Mouse (Mus musculus) liver, embryonic 18 days (tissue): Measurements from ENCODE around the gene Amfr. TPM values are rescaled to one million over a fixed set of nuclear protein-coding genes. Genes with fewer than 3 reads are reported as not detected.

Experiments used
- polyA plus RNA-seq: library from polyadenylated mRNA; depleted of rRNA; stranded (reverse); fragments of >200 nt; gene quantifications from 2 replicates; pipeline ENCODE4 v1.2.3, GENCODE M21; 2012; rRNA removed

Gene Amfr
- polyA plus RNA-seq, result 47.1 and 50.3 TPM in 2 replicates

DNA sequence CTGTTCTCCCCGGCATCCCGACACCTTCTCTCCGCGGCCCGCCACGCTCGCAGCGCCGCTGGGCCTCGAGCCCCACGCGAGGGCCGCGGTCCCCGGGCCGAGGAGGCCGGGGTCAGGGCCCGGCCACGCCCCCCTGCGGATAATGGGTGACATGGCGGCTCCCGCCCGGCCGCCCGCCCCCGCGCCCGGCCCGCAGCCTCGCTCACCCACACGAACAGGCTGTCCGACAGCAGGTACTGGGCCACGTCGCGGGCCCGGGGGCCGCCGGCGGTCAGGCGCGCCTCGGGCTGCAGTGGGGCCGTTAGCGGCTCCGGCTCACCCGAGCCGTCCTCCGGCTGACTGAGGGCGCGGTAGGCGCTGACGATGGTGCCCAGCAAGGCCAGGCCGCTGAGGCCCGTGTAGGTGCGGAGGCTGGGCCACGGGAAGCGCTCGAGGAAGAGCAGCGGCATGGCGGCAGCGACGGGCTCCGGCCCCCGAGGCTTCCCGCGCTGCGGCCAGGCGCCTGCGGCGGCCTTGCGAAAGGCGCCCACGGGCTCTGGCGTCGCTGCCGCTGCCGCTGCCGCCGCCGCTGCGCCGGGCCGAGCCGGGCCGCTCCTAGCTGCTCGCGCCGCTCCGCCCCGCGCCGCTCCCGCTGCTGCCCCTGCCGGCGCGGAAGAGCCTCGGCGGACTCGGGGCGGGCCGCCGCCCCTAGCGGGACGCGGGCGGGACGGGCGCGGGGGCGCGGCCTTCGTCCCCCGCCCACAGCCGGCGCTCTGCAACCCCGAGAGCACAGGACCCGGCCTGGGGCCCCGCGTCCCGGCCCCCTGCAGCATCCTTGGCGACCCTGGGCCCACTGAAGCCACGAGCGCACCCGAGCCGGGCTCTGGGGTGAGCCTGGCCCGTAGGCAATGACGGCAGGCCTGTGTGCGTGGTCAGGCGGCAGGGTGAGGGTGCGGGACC is at the start of gene Amfr:
Amfr (minus strand) TSS at position 830 of the 939 bp plus-strand sequence.

DNA sequence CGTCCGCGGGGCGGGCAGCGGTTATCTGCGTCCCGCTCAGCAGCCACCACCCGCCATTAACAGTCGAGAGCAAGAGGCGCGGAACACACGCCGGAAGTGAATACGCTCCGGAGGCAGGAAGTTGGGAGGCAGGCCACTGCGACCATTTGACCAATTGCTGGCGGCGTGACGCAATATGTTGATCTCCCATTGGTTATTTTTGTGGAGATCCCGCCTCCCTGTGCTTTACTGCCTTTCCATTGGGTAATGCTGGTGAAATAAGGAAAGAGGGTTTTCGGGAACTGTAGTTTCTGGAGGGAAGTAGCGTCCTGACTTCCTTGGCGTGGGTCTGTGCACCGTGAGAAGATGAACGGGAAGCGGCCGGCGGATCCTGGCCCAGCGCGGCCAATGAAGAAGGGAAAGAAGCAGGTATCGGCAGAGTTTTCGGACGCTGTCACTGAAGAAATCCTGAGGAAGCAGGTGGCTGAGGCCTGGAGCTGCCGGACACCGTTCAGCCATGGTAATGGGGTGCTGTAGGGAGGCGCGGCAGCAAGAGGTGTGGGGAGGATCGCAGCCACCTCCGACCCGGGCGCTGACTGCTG is 24.4 kb upstream of the Amfr start, which contains the start of the genes Nudt21 and Ogfod1:
Nudt21 (minus strand) TSS at position 88 of the 581 bp plus-strand sequence.
Ogfod1 (plus strand) TSS at position 255 of the 581 bp plus-strand sequence.

Other genes starting within 250 kb of the Amfr start
- 0.24 and 0.41 TPM in 2 replicates for gene Gnao1, start 202.9 kb downstream of the Amfr start, polyA plus RNA-seq
- 38.1 and 40.6 TPM in 2 replicates for gene Nudt21, start 24.2 kb upstream of the Amfr start, polyA plus RNA-seq
- 3.5 and 4.5 TPM in 2 replicates for gene Ogfod1, start 24.4 kb upstream of the Amfr start, polyA plus RNA-seq
- 3.0 and 3.5 TPM in 2 replicates for gene Bbs2, start 86.1 kb upstream of the Amfr start, polyA plus RNA-seq
- not detected in 2 replicates for gene Mt4, start 124.4 kb upstream of the Amfr start, polyA plus RNA-seq
- gene Mt3, start 139.8 kb upstream of the Amfr start, polyA plus RNA-seq, result not detected in 2 replicates
- 484 and 1,170 TPM in 2 replicates for gene Mt2, start 159.8 kb upstream of the Amfr start, polyA plus RNA-seq
- 1,348 and 3,546 TPM in 2 replicates for gene Mt1, start 166.2 kb upstream of the Amfr start, polyA plus RNA-seq
- gene Nup93, start 201.7 kb upstream of the Amfr start, polyA plus RNA-seq, result 13.2 and 14.5 TPM in 2 replicates